Mouse (Mus musculus) retina, postnatal 1 day (tissue): Measurements from ENCODE around the gene Gcnt7.

Experiments used
- DNase-seq: peaks from one replicate; pipeline ENCODE4 v3.0.0-alpha.2; 2012

Gene Gcnt7

GRCm38 (mm10) chr2:172458496-172458895 is at the start of gene Gcnt7:
Gene Gcnt7, minus strand, starts transcription at chr2:172458596.
- no peak for DNase-seq

GRCm38 (mm10) chr2:172506121-172506520 is 47.7 kb upstream of the Gcnt7 start:
- no peak for DNase-seq

- no peak for DNase-seq
Measured at GRCm38 (mm10) chr2:172502168-172502567, 43.8 kb upstream of the Gcnt7 start.

GRCm38 (mm10) chr2:172501341-172501740 is 42.9 kb upstream of the Gcnt7 start:
- peak; percentile 81 for DNase-seq

DNA sequence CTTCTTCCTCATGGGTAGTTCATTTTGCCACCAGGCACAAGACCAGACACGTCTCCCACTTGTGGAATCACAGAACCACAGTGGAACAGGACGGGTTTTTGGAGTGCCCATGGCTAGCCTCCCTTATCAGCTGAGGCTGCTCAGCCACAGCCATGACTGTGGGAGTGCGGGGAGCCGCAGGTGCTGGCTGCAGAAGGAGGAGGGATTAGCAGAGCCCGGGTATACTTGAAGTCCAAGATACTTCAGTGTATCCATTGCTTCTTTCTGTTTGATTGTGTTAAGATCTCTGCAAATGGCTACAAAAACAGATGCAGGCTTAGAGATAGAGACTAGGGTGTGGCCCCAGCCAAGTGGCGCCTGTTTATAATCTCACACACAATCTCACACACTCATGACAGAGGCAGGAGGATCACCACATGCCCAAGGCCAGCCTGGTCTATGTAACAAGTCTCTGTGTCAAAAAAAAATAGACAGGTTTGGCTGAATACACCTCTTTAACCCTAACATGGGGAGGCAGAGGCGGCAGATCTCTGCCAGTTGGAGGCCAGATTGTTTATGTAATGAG is 42.4 kb upstream of the Gcnt7 start:
- DNase-seq = no peak

- no peak for DNase-seq
Measured at GRCm38 (mm10) chr2:172498823-172499222, 40.4 kb upstream of the Gcnt7 start.

- no peak for DNase-seq
Measured at GRCm38 (mm10) chr2:172496736-172497345, 38.4 kb upstream of the Gcnt7 start.

- DNase-seq = no peak
Measured at GRCm38 (mm10) chr2:172484696-172485370, 26.4 kb upstream of the Gcnt7 start.

GRCm38 (mm10) chr2:172483766-172484413 is 25.5 kb upstream of the Gcnt7 start:
- no peak for DNase-seq

DNA sequence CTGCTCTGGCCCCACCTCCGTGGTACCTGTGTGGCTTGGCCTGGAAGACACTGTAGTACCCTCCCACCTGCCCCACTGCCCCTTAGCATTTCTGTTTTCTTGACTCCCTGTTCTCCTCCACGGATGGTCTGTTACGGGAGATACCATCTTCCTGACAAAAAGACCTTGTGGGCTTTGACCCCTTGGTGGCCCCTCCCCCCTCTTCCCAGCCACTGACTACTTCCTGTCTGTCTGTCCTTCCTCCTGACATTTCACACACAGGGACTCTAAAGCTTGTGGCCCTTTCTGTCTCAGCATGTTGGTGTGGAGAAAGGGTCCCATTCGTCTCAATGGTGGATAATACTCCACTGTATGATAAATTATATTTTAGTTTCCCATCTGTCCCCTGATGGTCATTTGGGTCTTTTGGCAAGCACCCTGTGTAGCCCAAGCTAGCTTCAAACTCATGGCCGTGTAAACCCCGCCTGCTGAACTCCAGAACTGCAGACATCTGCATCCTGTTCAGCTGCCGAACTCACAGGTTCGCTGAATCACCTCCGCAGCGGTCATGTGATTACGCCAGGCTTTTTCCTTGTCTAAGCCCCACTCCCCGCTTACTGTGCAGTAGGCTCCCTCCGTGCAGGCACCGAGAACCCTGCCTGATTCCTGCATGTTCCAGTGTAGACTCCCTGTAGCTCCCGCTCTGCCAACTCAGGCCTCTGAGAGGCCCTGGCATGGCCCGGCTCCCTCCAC is 23.4 kb upstream of the Gcnt7 start:
- DNase-seq = no peak

GRCm38 (mm10) chr2:172480296-172480695 is 21.9 kb upstream of the Gcnt7 start:
- DNase-seq = no peak

- DNase-seq = peak; percentile 83
Measured at GRCm38 (mm10) chr2:172477860-172478259, 19.5 kb upstream of the Gcnt7 start.

- no peak for DNase-seq
Measured at GRCm38 (mm10) chr2:172477350-172477749, 19.0 kb upstream of the Gcnt7 start.

DNA sequence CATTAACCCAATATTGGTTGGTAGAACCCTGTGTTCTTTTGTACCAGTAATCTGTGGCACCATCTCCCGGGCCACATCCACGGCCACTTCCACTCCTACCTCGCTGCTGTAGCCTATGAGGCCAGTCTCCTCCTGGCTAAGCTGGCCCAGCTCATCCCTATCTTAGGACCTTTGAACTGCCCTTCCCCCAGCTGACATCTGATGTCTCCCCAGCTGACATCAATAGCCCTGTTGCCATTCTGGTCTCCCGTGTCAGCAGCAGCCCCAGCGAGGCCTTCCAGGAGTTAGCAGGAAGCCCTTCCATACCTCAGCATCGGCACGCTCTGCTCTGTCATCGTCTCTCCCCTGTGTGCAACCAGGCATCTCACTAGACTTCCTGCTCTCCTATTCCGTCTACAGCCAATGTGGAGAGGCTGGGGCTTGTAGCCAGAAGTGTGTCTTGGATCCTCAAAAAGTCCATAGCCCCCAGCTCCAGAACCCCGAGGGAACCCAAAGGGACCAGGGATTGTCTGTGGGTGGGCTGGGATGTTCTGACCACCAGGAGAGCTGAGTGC is 18.4 kb upstream of the Gcnt7 start:
- DNase-seq = no peak

DNA sequence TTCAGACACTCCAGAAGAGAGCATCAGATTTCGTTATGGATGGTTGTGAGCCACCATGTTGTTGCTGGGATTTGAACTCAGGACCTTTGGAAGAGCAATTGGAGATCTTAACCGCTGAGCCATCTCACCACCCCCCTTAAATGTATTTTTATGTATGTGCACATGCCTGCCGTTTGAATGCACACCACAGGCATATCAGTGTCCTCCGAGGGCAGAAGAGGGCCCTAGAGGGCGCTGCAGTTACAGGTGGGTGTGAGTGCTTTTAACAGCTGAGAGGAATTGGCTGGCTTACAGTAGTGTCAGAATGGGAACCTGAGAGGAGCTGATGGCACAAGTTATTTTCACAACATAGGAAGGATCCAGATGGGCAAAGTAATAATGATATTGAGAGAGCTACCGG is 16.6 kb upstream of the Gcnt7 start:
- peak; percentile 34 for DNase-seq

- DNase-seq = no peak
Measured at GRCm38 (mm10) chr2:172473591-172473990, 15.2 kb upstream of the Gcnt7 start.

DNA sequence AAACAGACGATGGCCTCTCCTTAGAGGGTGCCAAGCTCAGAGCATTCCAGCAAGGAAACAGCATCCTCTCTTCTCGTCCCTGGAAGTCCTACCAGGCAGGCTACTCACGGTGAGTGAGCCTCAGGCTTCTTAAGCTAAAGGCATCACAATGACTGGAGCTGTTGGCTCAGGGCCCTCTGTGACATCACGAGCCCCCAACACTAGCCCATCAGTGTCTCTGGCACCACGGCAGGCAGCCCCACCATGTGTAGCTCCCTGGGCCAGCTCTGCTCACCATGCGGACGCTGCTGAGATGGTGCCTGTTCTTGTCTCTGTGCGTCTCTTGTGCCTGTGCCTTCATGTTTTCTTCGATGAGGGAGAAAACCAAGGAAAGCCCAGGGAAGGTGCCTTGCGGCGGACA is 13.9 kb upstream of the Gcnt7 start, which contains the start of gene Fam209:
TSS of gene Fam209 (plus strand) at position 203 of the 400 bp plus-strand sequence.
- no peak for DNase-seq

- peak; percentile 87 for DNase-seq
Measured at GRCm38 (mm10) chr2:172468346-172468819, 10.0 kb upstream of the Gcnt7 start.

DNA sequence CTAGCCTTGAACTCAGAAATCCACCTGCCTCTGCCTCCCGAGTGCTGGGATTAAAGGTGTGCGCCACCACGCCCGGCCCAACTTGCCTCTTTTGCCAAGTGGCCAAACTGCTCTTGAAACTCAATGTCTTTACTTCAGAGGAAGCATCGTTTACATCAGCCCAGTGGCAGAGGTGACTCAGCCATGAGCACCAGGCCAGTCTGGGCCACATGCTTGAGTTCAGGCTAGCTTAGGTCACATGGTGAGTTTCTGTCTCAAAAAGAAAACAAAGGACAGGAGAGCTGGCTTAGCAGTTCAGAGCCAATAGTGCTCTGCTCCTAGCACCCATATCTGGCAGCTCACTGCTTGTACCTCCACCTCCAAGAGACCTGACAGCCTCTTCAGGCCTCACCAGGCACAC is 8.8 kb upstream of the Gcnt7 start:
- DNase-seq = no peak

DNA sequence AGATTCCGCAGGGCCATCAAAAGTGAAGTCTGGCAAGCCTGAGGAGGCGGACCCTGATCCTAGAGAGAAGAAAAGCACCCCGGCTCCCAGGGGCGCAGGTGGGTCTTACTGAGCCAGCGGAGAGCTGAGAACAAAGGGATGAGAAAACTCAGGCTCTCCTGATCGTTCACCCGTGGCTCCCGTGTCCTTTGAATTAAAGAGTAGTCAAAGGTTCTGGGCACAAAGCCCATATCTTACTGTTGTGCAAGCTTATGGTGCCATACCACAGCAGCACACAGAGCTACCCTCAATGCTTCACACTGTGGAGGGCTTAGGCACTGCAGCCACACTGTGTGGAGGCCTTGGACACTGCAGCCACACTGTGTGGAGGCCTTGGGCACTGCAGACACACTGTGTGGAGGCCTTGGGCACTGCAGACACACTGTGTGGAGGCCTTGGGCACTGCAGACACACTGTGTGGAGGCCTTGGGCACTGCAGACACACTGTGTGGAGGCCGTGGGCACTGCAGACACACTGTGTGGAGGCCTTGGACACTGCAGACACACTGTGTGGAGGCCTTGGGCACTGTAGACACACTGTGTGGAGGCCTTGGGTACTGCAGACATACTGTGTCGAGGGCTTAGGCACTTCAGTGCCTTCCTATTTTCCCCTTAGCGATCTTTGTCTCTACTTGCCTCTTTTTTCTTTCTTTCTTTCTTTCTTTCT is 8.2 kb upstream of the Gcnt7 start:
- no peak for DNase-seq

- DNase-seq = no peak
Measured at GRCm38 (mm10) chr2:172462813-172463212, 4.4 kb upstream of the Gcnt7 start.

DNA sequence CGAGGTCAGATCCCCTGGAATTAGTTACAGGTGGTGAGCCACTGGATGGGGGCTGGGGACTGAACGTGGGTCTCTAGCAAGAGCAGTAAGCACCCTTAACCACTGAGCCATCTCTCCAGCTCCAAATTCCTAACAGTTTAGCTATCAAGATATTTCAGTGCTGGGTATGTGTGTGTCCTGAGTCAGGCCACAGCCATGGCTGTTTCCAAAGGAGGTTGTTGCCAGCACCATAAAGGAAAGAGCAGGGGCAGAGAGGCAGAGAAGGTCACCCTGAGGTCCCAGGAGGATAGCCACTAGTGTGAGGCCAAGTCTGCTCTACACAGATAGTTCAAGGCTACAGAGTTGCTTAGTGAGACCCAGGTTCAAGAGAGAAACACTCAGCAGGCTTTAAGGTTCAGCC is 2.3 kb upstream of the Gcnt7 start:
- DNase-seq = no peak
